Comparison of ENCODE assay signal across 14 mouse cellular contexts in the genomic region with DNA sequence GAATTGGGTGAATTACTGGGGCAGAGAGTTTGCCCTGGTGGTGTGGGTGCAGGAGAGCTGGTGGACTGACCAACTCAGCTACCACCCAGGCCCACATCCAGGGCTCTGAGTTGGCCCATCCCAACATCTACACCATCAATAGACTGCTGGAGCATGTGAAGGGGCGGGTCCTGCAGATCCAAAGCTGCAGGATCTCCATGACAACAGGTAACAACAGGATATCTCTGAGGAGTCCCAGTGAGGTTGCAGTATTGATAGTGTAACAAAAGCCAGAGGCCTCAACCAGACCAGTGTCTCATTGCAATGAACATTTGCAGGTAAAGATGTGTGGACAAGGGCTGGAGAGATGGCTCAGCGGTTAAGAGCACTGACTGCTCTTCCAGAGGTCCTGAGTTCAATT.
"Had no signal": no experiment of that assay in that cellular context is flagged by ENCODE, and none has a peak within 500 bp of the region (broad histone marks: within the 10 kb centered on the region; RNA-seq: fewer than 3 reads in every experiment).

No protein-coding gene starts in this region.

- DNase-seq: gastrocnemius, postnatal 14 days; gastrocnemius, postnatal 36 days; heart, adult 18-20 months; heart, postnatal 14 days; heart, postnatal 36 days; kidney, adult 11 months; kidney, adult 2 months; kidney, adult 9 months; kidney, postnatal 14 days; kidney, postnatal 36 days; layer of hippocampus, adult 9-11 months; layer of hippocampus, postnatal 36 days; liver; liver, embryonic 13.5 days had no signal
